ENCODE assay signal across 31 mouse cellular contexts in genomic region chr2:164549338-164549737, GRCm38 (mm10). TPM values are rescaled to one million over a fixed set of nuclear protein-coding genes. Genes with fewer than 3 reads are reported as not detected.
DNase-seq lines count a peak whose midpoint lies in the region; ATAC-seq and TF ChIP-seq lines count a peak whose summit lies in the region.
"Had no signal": no experiment of that assay in that cellular context is flagged by ENCODE, and none has a peak within 500 bp of the region (broad histone marks: within the 10 kb centered on the region; RNA-seq: fewer than 3 reads in every experiment).

No protein-coding gene starts in this region.

- peak overlapping the region; percentile 17; the same call in 1 of the 2 replicates for H3K27ac ChIP-seq in midbrain, embryonic 10.5 days (replicated peaks)
- no peak overlapping the region for H3K27ac ChIP-seq in midbrain, embryonic 11.5 days (ENCODE audit: low read depth, low read length)
- no peak overlapping the region for H3K27ac ChIP-seq in liver, embryonic 12.5 days
- H3K27ac ChIP-seq: forebrain, embryonic 15.5 days; hindbrain, embryonic 12.5 days; kidney, embryonic 15.5 days; liver, embryonic 14.5 days; neural tube, embryonic 12.5 days; stomach, embryonic 15.5 days had no signal

- H3K4me3 ChIP-seq in midbrain, embryonic 10.5 days = no peak overlapping the region
- H3K4me3 ChIP-seq in midbrain, embryonic 11.5 days (ENCODE audit: low read depth, low read length) = no peak overlapping the region
- peak overlapping the region; percentile 14 for H3K4me3 ChIP-seq in lung, adult 2 months (replicated peaks; ENCODE audit: extremely low read depth, low read depth, low read length)
- no peak overlapping the region for H3K4me3 ChIP-seq in liver, embryonic 12.5 days
- H3K4me3 ChIP-seq: forebrain, embryonic 15.5 days; heart, embryonic 12.5 days; hindbrain, embryonic 12.5 days; kidney, embryonic 15.5 days; left cerebral cortex, adult 2 months; neural tube, embryonic 12.5 days; stomach, embryonic 15.5 days had no signal

- H3K4me2 ChIP-seq in midbrain, embryonic 11.5 days = no peak overlapping the region
- no peak overlapping the region for H3K4me2 ChIP-seq in liver, embryonic 12.5 days
- H3K4me2 ChIP-seq: forebrain, embryonic 15.5 days; heart, embryonic 12.5 days; hindbrain, embryonic 12.5 days; kidney, embryonic 15.5 days; neural tube, embryonic 12.5 days; stomach, embryonic 15.5 days had no signal

- H3K9me3 ChIP-seq in midbrain, embryonic 10.5 days (replicated peaks) = no peaks in the 10 kb centered on the region
- no peaks in the 10 kb centered on the region for H3K9me3 ChIP-seq in midbrain, embryonic 11.5 days (ENCODE audit: control insufficient read depth, low read length)
- H3K9me3 ChIP-seq in liver, embryonic 12.5 days (replicated peaks) = no peaks in the 10 kb centered on the region
- H3K9me3 ChIP-seq: forebrain, embryonic 15.5 days; heart, embryonic 12.5 days; hindbrain, embryonic 12.5 days; kidney, embryonic 15.5 days; neural tube, embryonic 12.5 days; stomach, embryonic 15.5 days had no signal

- H3K27me3 ChIP-seq in midbrain, embryonic 10.5 days (ENCODE audit: low read depth, poor library complexity, severe bottlenecking) = 0 out of 2 replicates have a peak, but pooled peaks cover 3% of the 10 kb centered on the region
- no peaks in the 10 kb centered on the region for H3K27me3 ChIP-seq in midbrain, embryonic 11.5 days (ENCODE audit: control insufficient read depth, insufficient read depth, low read length)
- H3K27me3 ChIP-seq in liver, embryonic 12.5 days (replicated peaks) = peaks cover 28% of the 10 kb centered on the region
- H3K27me3 ChIP-seq: forebrain, embryonic 15.5 days; hindbrain, embryonic 12.5 days; stomach, embryonic 15.5 days had no signal

- TF ChIP-seq CTCF in lung, adult 2 months (IDR thresholded peaks at IDR 0.05; ENCODE audit: insufficient read depth, low read length) = no peak

- peak; percentile 36; the same call in 1 of the 2 replicates for TF ChIP-seq POLR2A in lung, adult 2 months (IDR thresholded peaks at IDR 0.05; ENCODE audit: borderline replicate concordance, extremely low read depth, low read depth, low read length)

- peaks cover 17% of the 10 kb centered on the region for H3K4me1 ChIP-seq in midbrain, embryonic 10.5 days
- H3K4me1 ChIP-seq in midbrain, embryonic 11.5 days (ENCODE audit: control insufficient read depth, insufficient read depth, low read length) = no peaks in the 10 kb centered on the region
- H3K4me1 ChIP-seq in lung, adult 2 months (ENCODE audit: control insufficient read depth, insufficient read depth, low read length) = peaks cover 5% of the 10 kb centered on the region; the same call in 1 of the 2 replicates
- H3K4me1 ChIP-seq in liver, embryonic 12.5 days = no peaks in the 10 kb centered on the region
- H3K4me1 ChIP-seq: forebrain, embryonic 15.5 days; heart, embryonic 12.5 days; neural tube, embryonic 12.5 days had no signal

- ATAC-seq in midbrain, embryonic 11.5 days (ENCODE audit: low FRiP score) = no peak
- no peak for ATAC-seq in liver, embryonic 12.5 days
- ATAC-seq in megakaryocyte-erythroid progenitor cell, adult 5-6 weeks (replicated peaks; ENCODE audit: low FRiP score, low TSS enrichment, poor library complexity, severe bottlenecking) = no peak
- ATAC-seq: forebrain, embryonic 15.5 days; intestine, postnatal 0 days had no signal

- no peak for DNase-seq in midbrain, embryonic 10.5 days (ENCODE audit: low spot score)
- no peak for DNase-seq in midbrain, embryonic 11.5 days (ENCODE audit: low spot score, missing footprints)
- peak; percentile 43 for DNase-seq in lung, adult 2 months
- peak; percentile 17 for DNase-seq in lung, postnatal 14 days
- DNase-seq in thymus, postnatal 4 days = no peak
- no peak for DNase-seq in retina, embryonic 14.5 days (ENCODE audit: low spot score)
- DNase-seq: adrenal gland, postnatal 14 days; cerebellum, adult 8-10 months; cerebellum, postnatal 36 days; gastrocnemius, postnatal 25 days; heart, adult 18-20 months; heart, postnatal 10 days had no signal

- no peaks in the 10 kb centered on the region for H3K36me3 ChIP-seq in midbrain, embryonic 10.5 days
- no peaks in the 10 kb centered on the region for H3K36me3 ChIP-seq in midbrain, embryonic 11.5 days (ENCODE audit: control insufficient read depth, insufficient read depth, low read length)
- H3K36me3 ChIP-seq in liver, embryonic 12.5 days = no peaks in the 10 kb centered on the region
- H3K36me3 ChIP-seq: forebrain, embryonic 15.5 days; heart, embryonic 12.5 days; hindbrain, embryonic 12.5 days; kidney, embryonic 15.5 days; neural tube, embryonic 12.5 days; stomach, embryonic 15.5 days had no signal

- WGBS in midbrain, embryonic 10.5 days = 49% methylated on average over 4 of the region's 4 CpGs
- WGBS in midbrain, embryonic 11.5 days = 41% methylated on average over 4 of the region's 4 CpGs
- WGBS in lung, adult 2 months = 24% methylated on average over 4 of the region's 4 CpGs
- 30% methylated on average over 4 of the region's 4 CpGs for WGBS in liver, embryonic 12.5 days (ENCODE audit: insufficient replicate concordance)

- no peak overlapping the region for H3K9ac ChIP-seq in midbrain, embryonic 11.5 days (ENCODE audit: low read length)
- no peak overlapping the region for H3K9ac ChIP-seq in liver, embryonic 12.5 days
- H3K9ac ChIP-seq: forebrain, embryonic 15.5 days; heart, embryonic 12.5 days; hindbrain, embryonic 12.5 days; kidney, embryonic 15.5 days; liver, embryonic 14.5 days; neural tube, embryonic 12.5 days; stomach, embryonic 15.5 days had no signal

RNA-seq across cellular contexts. Expression of gene Wfdc2, which starts 12.9 kb away (rescaled TPM):
- polyA plus RNA-seq in midbrain, embryonic 10.5 days (2016; fragmentation: Nextera tagmentation; extraction: Ambion mirVana) = 23.1 and 28.3 TPM in 2 replicates
- 15.4 and 21.7 TPM in 2 replicates for polyA plus RNA-seq in midbrain, embryonic 11.5 days (2014; fragmentation: Nextera tagmentation; extraction: Ambion mirVana)
- 1,286 and 1,630 TPM in 2 replicates for polyA plus RNA-seq in lung, adult 2 months (2012; rRNA removed)
- polyA plus RNA-seq in liver, embryonic 12.5 days (2016; fragmentation: Nextera tagmentation; extraction: Ambion mirVana) = 2.1 and 3.2 TPM in 2 replicates
- not detected in 2 replicates for total RNA-seq in megakaryocyte-erythroid progenitor cell, adult 5-6 weeks (2014; fragmentation: Nextera tagmentation)
- not detected in 2 replicates for total RNA-seq in megakaryocyte-erythroid progenitor cell, adult 5-6 weeks (2017)
- total RNA-seq: CH12.LX; gastrocnemius, postnatal 25 days; left cerebral cortex, postnatal 36 days; MEL had no signal

RNA-seq across cellular contexts. Expression of gene Spint3, which starts 23.9 kb away (rescaled TPM):
- polyA plus RNA-seq in midbrain, embryonic 10.5 days (2016; fragmentation: Nextera tagmentation; extraction: Ambion mirVana) = not detected in 2 replicates
- not detected in 2 replicates for polyA plus RNA-seq in midbrain, embryonic 11.5 days (2014; fragmentation: Nextera tagmentation; extraction: Ambion mirVana)
- not detected in 2 replicates for polyA plus RNA-seq in lung, adult 2 months (2012; rRNA removed)
- not detected in 2 replicates for polyA plus RNA-seq in liver, embryonic 12.5 days (2016; fragmentation: Nextera tagmentation; extraction: Ambion mirVana)
- total RNA-seq in megakaryocyte-erythroid progenitor cell, adult 5-6 weeks (2014; fragmentation: Nextera tagmentation) = not detected in 2 replicates
- not detected in 2 replicates for total RNA-seq in megakaryocyte-erythroid progenitor cell, adult 5-6 weeks (2017)
- total RNA-seq: adrenal gland, postnatal 14 days; CH12.LX; gastrocnemius, postnatal 25 days; heart, adult 18-20 months; heart, postnatal 10 days; layer of hippocampus, postnatal 10 days; left cerebral cortex, adult 2 months; left cerebral cortex, postnatal 36 days; megakaryocyte progenitor cell, adult 5-6 weeks; MEL had no signal
- polyA plus RNA-seq: embryonic facial prominence, embryonic 14.5 days; forebrain, embryonic 15.5 days; heart, embryonic 12.5 days; hindbrain, embryonic 12.5 days; intestine, postnatal 0 days; kidney, embryonic 15.5 days; limb, embryonic 14.5 days; liver, embryonic 14.5 days; midbrain, embryonic 14.5 days; neural tube, embryonic 12.5 days; stomach, embryonic 15.5 days had no signal

RNA-seq across cellular contexts. Expression of gene Wfdc6a, which starts 35.9 kb away (rescaled TPM):
- polyA plus RNA-seq in midbrain, embryonic 10.5 days (2016; fragmentation: Nextera tagmentation; extraction: Ambion mirVana) = not detected in 2 replicates
- not detected in 2 replicates for polyA plus RNA-seq in midbrain, embryonic 11.5 days (2014; fragmentation: Nextera tagmentation; extraction: Ambion mirVana)
- polyA plus RNA-seq in lung, adult 2 months (2012; rRNA removed) = 2.3 and 2.4 TPM in 2 replicates
- polyA plus RNA-seq in liver, embryonic 12.5 days (2016; fragmentation: Nextera tagmentation; extraction: Ambion mirVana) = 0.26 TPM in 1 of 2 replicates, not detected in the other
- not detected in 2 replicates for total RNA-seq in megakaryocyte-erythroid progenitor cell, adult 5-6 weeks (2014; fragmentation: Nextera tagmentation)
- total RNA-seq in megakaryocyte-erythroid progenitor cell, adult 5-6 weeks (2017) = not detected in 2 replicates
- total RNA-seq: CH12.LX; gastrocnemius, postnatal 25 days; heart, adult 18-20 months; heart, postnatal 10 days; left cerebral cortex, adult 2 months; left cerebral cortex, postnatal 36 days; megakaryocyte progenitor cell, adult 5-6 weeks; MEL had no signal
- polyA plus RNA-seq: forebrain, embryonic 15.5 days; hindbrain, embryonic 12.5 days; midbrain, embryonic 14.5 days; neural tube, embryonic 12.5 days had no signal

RNA-seq across cellular contexts. Expression of gene Eppin, which starts 44.1 kb away (rescaled TPM):
- not detected in 2 replicates for polyA plus RNA-seq in midbrain, embryonic 10.5 days (2016; fragmentation: Nextera tagmentation; extraction: Ambion mirVana)
- not detected in 2 replicates for polyA plus RNA-seq in midbrain, embryonic 11.5 days (2014; fragmentation: Nextera tagmentation; extraction: Ambion mirVana)
- polyA plus RNA-seq in lung, adult 2 months (2012; rRNA removed) = 0.27 and 0.65 TPM in 2 replicates
- not detected in 2 replicates for polyA plus RNA-seq in liver, embryonic 12.5 days (2016; fragmentation: Nextera tagmentation; extraction: Ambion mirVana)
- total RNA-seq in megakaryocyte-erythroid progenitor cell, adult 5-6 weeks (2014; fragmentation: Nextera tagmentation) = not detected in 2 replicates
- not detected in 2 replicates for total RNA-seq in megakaryocyte-erythroid progenitor cell, adult 5-6 weeks (2017)
- total RNA-seq: adrenal gland, postnatal 14 days; CH12.LX; gastrocnemius, postnatal 25 days; heart, adult 18-20 months; heart, postnatal 10 days; layer of hippocampus, postnatal 10 days; left cerebral cortex, adult 2 months; left cerebral cortex, postnatal 36 days; megakaryocyte progenitor cell, adult 5-6 weeks; MEL had no signal
- polyA plus RNA-seq: embryonic facial prominence, embryonic 14.5 days; forebrain, embryonic 15.5 days; heart, embryonic 12.5 days; hindbrain, embryonic 12.5 days; intestine, postnatal 0 days; kidney, embryonic 15.5 days; limb, embryonic 14.5 days; liver, embryonic 14.5 days; midbrain, embryonic 14.5 days; neural tube, embryonic 12.5 days; stomach, embryonic 15.5 days had no signal

RNA-seq across cellular contexts. Expression of gene Pigt, which starts 52.0 kb away (rescaled TPM):
- polyA plus RNA-seq in midbrain, embryonic 10.5 days (2016; fragmentation: Nextera tagmentation; extraction: Ambion mirVana) = 40.1 and 44.7 TPM in 2 replicates
- 48.1 and 51.9 TPM in 2 replicates for polyA plus RNA-seq in midbrain, embryonic 11.5 days (2014; fragmentation: Nextera tagmentation; extraction: Ambion mirVana)
- 93.8 and 104 TPM in 2 replicates for polyA plus RNA-seq in lung, adult 2 months (2012; rRNA removed)
- polyA plus RNA-seq in liver, embryonic 12.5 days (2016; fragmentation: Nextera tagmentation; extraction: Ambion mirVana) = 29.7 and 30.3 TPM in 2 replicates
- 76.4 and 89.3 TPM in 2 replicates for total RNA-seq in megakaryocyte-erythroid progenitor cell, adult 5-6 weeks (2014; fragmentation: Nextera tagmentation)
- 16.3 and 36.6 TPM in 2 replicates for total RNA-seq in megakaryocyte-erythroid progenitor cell, adult 5-6 weeks (2017)

Comparison
In these comparisons a context has a peak if more than half of its experiments do, and no peak if none do; other contexts are left out.
1. DNase-seq: peak in lung, adult 2 months (single experiment) and lung, postnatal 14 days (single experiment); none in midbrain, embryonic 10.5 days (single experiment), midbrain, embryonic 11.5 days (single experiment), thymus, postnatal 4 days (single experiment) and retina, embryonic 14.5 days (single experiment).
2. RNA of gene Wfdc2, which starts 12.9 kb away (polyA plus RNA-seq): 1,286 to 1,630 TPM in lung, adult 2 months; 23.1 to 28.3 TPM in midbrain, embryonic 10.5 days, 15.4 to 21.7 TPM in midbrain, embryonic 11.5 days and 2.1 to 3.2 TPM in liver, embryonic 12.5 days; every median in the first group is over 10 times any median in the second.